Mouse (Mus musculus): ENCODE measurements around the gene Rims4.

Rims4 gene

GRCm38 (mm10) chr2:163858254-163858947 is 60.1 kb downstream of the Rims4 start:
- peak; percentile 45 to 51 for DNase-seq

DNA sequence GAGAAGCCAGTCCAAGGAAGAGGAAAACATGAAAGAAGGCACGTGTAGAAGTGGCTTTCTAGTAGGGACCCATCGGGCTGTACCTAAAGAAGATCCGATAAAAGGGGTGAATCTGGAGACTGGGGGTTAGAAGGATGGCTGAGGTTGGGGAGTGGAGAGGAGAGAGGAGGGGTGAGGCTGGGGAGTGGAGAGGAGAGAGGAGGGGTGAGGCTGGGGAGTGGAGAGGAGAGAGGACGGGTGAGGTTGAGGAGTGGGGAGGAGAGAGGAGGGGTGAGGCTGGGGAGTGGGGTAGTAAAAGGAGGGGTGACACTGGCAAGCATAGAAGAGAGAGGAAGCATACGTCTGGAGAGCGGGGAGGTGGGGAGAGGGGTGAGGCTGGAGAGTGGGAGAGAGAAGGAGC is 61.2 kb downstream of the Rims4 start:
- no peak for DNase-seq

DNA sequence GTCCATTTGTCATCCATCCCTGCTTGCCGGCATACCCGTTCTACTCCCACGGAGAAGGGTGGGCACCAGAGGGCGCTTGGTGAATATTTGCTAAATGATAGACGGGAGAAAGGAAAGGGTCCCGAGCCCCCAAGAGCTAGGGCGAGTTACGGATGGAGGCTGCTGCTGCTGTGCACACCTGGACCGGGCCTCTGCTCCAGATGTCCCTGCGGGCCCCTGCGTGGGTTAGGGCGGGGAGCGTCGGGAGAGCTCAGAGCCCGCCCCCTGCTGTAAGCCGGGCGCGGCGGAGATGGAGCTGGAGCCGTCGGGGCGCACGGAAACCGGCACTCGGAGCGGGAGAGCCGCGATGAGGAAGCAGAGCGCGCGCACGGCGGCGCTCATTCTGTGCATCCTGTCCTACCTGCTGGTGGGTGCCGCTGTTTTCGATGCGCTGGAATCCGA is 65.0 kb downstream of the Rims4 start, which contains the start of gene Kcnk15:
TSS of gene Kcnk15 (plus strand) at position 191 of the 441 bp plus-strand sequence.
- DNase-seq: peak; percentile 19 to 33

DNA sequence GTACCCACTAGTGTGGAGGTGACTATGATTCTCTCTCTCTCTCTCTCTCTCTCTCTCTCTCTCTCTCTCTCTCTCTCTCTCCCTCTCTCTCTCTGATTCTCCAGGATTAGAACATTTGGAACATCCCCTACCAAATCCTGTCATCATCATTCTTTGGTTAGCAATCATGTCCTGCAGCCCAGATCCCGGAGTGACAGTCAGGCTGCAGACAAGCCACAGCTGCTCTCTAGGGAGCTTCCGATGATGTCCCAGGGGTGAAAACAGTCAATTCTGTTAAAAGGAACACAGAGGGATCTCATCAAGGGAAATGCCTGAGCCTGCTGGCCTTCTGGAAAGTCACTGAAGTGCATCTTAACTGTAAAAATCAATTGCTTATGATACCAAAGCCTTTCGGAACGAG is 76.4 kb downstream of the Rims4 start:
- DNase-seq: no peak

DNA sequence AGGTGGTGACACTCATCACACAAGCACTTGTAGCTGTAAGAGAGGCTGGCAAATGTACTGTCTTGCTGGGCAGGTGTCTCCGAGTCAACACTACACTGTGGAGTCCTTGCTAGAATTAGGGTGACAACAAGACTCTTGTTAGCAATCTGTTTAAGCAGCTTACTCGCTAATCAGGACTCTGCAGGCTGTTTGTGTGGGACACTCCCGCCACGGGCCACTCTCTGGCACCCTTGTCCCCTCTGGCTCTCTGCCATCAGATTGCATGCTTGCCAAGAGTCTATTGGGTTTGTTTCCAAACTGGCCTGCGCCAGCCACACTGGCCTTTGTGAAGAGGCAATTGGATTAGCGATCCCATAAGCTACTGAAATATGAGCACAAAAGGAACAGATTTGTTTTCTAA is 79.0 kb downstream of the Rims4 start:
- DNase-seq: no peak

DNA sequence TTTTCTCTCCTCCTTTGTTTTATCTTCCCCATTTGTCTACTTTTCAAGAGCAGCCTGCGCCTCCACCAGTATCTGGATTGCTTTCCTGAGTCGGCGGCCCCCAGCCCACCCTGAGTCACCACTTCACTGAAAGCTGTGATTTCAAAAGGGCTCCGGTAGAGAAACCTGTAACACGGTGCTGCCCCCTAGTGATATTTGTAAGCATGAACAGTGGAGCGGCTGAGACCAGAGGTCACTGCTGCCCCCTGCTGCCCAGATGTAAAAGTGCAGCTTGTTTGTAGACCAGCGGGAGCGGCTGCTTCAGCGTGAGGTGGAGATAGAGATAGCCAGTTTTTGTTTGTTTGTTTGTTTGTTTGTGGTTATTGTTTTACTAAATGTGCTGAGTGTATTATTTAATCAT is 80.4 kb downstream of the Rims4 start:
- peak; percentile 69 to 75 for DNase-seq

DNA sequence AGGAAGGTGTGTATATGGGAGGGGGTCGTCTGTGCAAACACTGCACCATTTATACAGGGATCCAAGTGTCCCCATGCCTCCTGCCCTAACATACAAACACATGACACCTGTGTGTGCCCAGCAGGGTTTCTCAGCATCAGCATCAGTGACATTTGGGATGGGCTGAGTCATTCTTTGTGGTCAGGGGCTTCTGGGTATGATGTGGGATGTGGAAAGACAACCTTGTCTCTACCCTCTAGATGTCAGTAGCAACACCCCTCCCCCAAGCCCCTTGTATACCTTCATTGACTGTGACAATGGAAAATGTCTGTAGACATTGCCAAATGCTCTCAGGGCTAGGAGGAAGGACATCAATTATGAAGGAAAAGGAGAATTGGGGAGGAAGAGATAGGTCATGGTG is 87.3 kb downstream of the Rims4 start:
- DNase-seq: no peak

DNA sequence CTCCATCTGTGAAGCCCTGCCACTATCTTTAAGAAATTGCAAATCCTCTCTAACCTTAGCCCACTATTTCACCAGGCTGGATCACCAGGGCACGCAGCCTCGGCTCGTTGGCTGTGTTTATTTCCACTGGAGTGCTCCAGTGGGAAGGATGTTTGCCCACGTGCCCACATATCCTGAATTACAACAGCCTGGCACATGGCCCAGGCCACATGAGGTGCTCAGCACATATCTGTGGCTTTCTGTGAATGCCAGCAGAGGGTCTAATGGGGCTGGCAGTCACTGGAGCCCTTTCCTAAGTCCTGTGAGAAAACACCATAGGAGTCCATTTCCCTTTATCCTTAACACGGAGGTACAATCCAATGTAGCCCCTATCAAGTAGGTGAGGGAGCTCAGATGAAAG is 92.0 kb downstream of the Rims4 start:
- DNase-seq: no peak

GRCm38 (mm10) chr2:163825861-163826260 is 92.6 kb downstream of the Rims4 start:
- DNase-seq: no peak

DNA sequence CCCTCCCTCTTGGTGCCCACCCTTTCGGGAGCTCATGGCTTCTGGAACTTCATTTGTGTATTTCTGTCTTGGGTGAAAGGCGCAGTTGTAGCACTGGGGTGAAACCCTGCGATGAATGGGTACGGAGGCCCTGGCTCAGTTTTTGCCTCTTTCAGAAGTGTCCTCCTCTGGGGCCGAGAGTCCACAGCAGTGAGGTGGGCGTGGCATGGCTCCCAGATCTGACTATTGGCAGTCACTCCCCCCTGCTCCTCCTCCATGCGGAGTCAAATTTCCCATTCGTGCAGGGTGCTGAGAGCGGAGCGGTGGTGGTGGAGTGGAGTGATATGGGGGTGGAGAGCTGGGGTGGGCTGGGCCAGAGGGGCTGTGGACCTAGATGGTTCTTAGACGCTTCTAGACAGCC is 94.7 kb downstream of the Rims4 start:
- no peak for DNase-seq

- peak; percentile 26 to 43 for DNase-seq
Measured at GRCm38 (mm10) chr2:163823248-163823647, 95.2 kb downstream of the Rims4 start.

DNA sequence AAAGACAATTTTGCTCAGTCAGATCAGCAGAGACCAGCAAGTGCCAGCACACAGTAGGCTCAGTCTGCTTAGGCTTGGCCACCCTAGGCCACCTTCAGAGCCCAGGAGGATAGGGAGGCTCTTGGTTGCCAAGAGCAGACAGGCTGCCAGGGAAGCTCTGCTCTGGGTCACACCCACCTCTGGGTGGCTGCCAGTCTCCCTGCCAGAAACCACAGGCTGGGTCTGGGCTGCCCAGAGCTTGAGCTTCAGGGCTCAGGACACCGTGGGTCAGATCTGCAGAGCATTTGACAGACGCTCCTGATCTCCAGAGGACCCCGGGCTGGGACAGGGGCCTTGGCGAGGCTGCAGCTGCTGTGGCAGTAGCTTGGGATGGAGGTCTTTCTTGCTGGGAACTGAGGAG is 97.9 kb downstream of the Rims4 start, which contains the start of gene Ccn5:
TSS of gene Ccn5 (plus strand) at position 255 of the 400 bp plus-strand sequence.
- no peak for DNase-seq

- DNase-seq: no peak
Measured at GRCm38 (mm10) chr2:163814739-163815465, 103.6 kb downstream of the Rims4 start.

DNA sequence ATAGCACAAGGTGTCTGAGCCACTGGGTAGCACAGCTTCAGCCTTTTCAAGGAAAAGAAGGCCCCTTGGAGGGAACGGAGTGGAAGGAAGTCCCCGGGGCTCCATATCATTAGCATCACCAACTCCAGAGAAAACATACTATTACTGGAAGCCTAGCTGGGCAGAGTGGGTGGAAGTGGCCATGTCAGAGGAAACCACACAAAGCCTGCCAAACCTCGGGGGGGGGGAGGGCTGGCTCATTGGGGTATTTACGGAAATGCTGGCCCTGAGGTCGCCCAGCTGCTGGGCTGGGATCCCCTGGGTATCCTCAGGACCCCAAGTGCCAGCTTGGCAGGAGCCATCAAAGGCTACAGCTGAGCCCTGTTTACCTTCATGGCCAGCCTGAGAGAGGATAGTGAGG is 105.4 kb downstream of the Rims4 start:
- DNase-seq: no peak
